9 mouse cellular contexts compared by ENCODE assay signal in the genomic region with DNA sequence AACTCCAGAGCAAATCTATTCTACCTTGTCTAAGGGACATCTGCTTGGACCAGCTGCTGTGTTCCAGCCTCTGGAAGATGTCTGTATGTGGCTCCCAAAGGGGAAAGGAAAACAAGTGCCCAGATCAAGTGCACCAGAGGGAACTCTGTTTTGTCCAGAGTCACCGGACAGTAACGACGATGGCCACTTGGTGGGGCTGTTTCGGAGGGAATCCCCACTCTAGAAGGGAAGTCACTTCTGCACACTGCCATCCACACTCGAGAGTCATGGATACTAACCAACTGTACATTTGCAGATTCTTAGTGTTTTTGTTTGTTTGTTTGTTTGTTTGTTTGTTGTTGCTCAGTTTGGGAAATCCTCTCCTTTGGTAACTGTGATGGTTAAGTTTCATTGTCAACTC. TPM values are rescaled to one million over a fixed set of nuclear protein-coding genes. Genes with fewer than 3 reads are reported as not detected.
A peak's percentile ranks its signal among the peaks of the same experiment; 100 is the strongest.
DNase-seq lines count a peak whose midpoint lies in the region; ATAC-seq and TF ChIP-seq lines count a peak whose summit lies in the region.
"Had no signal": no experiment of that assay in that cellular context is flagged by ENCODE, and none has a peak within 500 bp of the region (broad histone marks: within the 10 kb centered on the region; RNA-seq: fewer than 3 reads in every experiment).

No protein-coding gene starts in this region.

- ATAC-seq in hindbrain, embryonic 14.5 days (ENCODE audit: low FRiP score), result no peak
- ATAC-seq in hindbrain, embryonic 13.5 days (ENCODE audit: low FRiP score), result no peak
- no peak for ATAC-seq in liver, postnatal 0 days

- no peak overlapping the region for H3K4me3 ChIP-seq in hindbrain, embryonic 14.5 days (replicated peaks; ENCODE audit: low read length)
- H3K4me3 ChIP-seq in hindbrain, embryonic 13.5 days, result no peak overlapping the region
- no peak overlapping the region for H3K4me3 ChIP-seq in liver, postnatal 0 days (ENCODE audit: low read depth, low read length)
- H3K4me3 ChIP-seq in forebrain, embryonic 10.5 days, result no peak overlapping the region

- DNase-seq in hindbrain, embryonic 14.5 days (ENCODE audit: low spot score), result peak; percentile 49
- DNase-seq in thymus, postnatal 4 days, result peak; percentile 30
- DNase-seq in thymus, postnatal 10 days (ENCODE audit: low spot score in 2 of 2), result no peak
- DNase-seq in cerebellum, adult 9-10 months, result peak; percentile 6
- peak; percentile 67 for DNase-seq in liver, postnatal 0 days
- DNase-seq in MN1 (ENCODE audit: low spot score), result no peak
- DNase-seq in forebrain, embryonic 10.5 days (ENCODE audit: extremely low spot score, low spot score), result no peak

- peak; percentile 69 for TF ChIP-seq CTCF in liver, postnatal 0 days (IDR thresholded peaks at IDR 0.05; ENCODE audit: low read depth)

- no peak overlapping the region for H3K4me2 ChIP-seq in hindbrain, embryonic 14.5 days (replicated peaks)
- H3K4me2 ChIP-seq in hindbrain, embryonic 13.5 days, result no peak overlapping the region
- no peak overlapping the region for H3K4me2 ChIP-seq in liver, postnatal 0 days (ENCODE audit: low read depth, low read length)

- 42% methylated on average over 5 of the region's 5 CpGs for WGBS in hindbrain, embryonic 14.5 days
- WGBS in hindbrain, embryonic 13.5 days, result 46% methylated on average over 5 of the region's 5 CpGs
- 35% methylated on average over 5 of the region's 5 CpGs for WGBS in liver, postnatal 0 days (ENCODE audit: insufficient replicate concordance)
- WGBS in forebrain, embryonic 10.5 days, result 44% methylated on average over 5 of the region's 5 CpGs

- no peaks in the 10 kb centered on the region for H3K27me3 ChIP-seq in hindbrain, embryonic 14.5 days (ENCODE audit: control insufficient read depth, insufficient read depth, low read length)
- H3K27me3 ChIP-seq in hindbrain, embryonic 13.5 days, result no peaks in the 10 kb centered on the region
- no peaks in the 10 kb centered on the region for H3K27me3 ChIP-seq in liver, postnatal 0 days (ENCODE audit: insufficient read depth, low read length)
- H3K27me3 ChIP-seq in forebrain, embryonic 10.5 days (ENCODE audit: poor library complexity, severe bottlenecking), result no peaks in the 10 kb centered on the region

- peaks cover 6% of the 10 kb centered on the region for H3K4me1 ChIP-seq in hindbrain, embryonic 14.5 days (replicated peaks; ENCODE audit: control insufficient read depth, insufficient read depth, low read length)
- peaks cover 6% of the 10 kb centered on the region for H3K4me1 ChIP-seq in hindbrain, embryonic 13.5 days (replicated peaks)
- H3K4me1 ChIP-seq in liver, postnatal 0 days (ENCODE audit: insufficient read depth), result peaks cover 4% of the 10 kb centered on the region; the same call in 1 of the 2 replicates
- H3K4me1 ChIP-seq in forebrain, embryonic 10.5 days, result peaks cover 19% of the 10 kb centered on the region

- no peaks in the 10 kb centered on the region for H3K9me3 ChIP-seq in hindbrain, embryonic 14.5 days (ENCODE audit: control insufficient read depth, low read length)
- no peaks in the 10 kb centered on the region for H3K9me3 ChIP-seq in hindbrain, embryonic 13.5 days
- H3K9me3 ChIP-seq in liver, postnatal 0 days (ENCODE audit: low read length), result no peaks in the 10 kb centered on the region
- H3K9me3 ChIP-seq in forebrain, embryonic 10.5 days, result no peaks in the 10 kb centered on the region; the same call in 1 of the 2 replicates

- H3K36me3 ChIP-seq in hindbrain, embryonic 14.5 days (replicated peaks; ENCODE audit: control insufficient read depth, insufficient read depth), result no peaks in the 10 kb centered on the region
- H3K36me3 ChIP-seq in hindbrain, embryonic 13.5 days, result no peaks in the 10 kb centered on the region
- H3K36me3 ChIP-seq in liver, postnatal 0 days (replicated peaks; ENCODE audit: insufficient read depth, low read length), result no peaks in the 10 kb centered on the region
- no peaks in the 10 kb centered on the region for H3K36me3 ChIP-seq in forebrain, embryonic 10.5 days (replicated peaks)

- no peak overlapping the region for H3K9ac ChIP-seq in hindbrain, embryonic 14.5 days
- H3K9ac ChIP-seq in hindbrain, embryonic 13.5 days, result no peak overlapping the region
- H3K9ac ChIP-seq in liver, postnatal 0 days (replicated peaks), result no peak overlapping the region

- no peak overlapping the region for H3K27ac ChIP-seq in hindbrain, embryonic 14.5 days
- H3K27ac ChIP-seq in hindbrain, embryonic 13.5 days, result no peak overlapping the region
- H3K27ac ChIP-seq in liver, postnatal 0 days (ENCODE audit: low read depth), result 0 out of 2 replicates have a peak overlapping the region, but pooled peaks have one; percentile 16
- H3K27ac ChIP-seq in forebrain, embryonic 10.5 days, result no peak overlapping the region
- H3K27ac ChIP-seq: macrophage had no signal

- TF ChIP-seq EP300 in liver, postnatal 0 days (IDR thresholded peaks at IDR 0.05; ENCODE audit: low read depth), result no peak

RNA-seq across cellular contexts. Expression of a gene that starts 4.5 kb away (rescaled TPM):
- polyA plus RNA-seq in hindbrain, embryonic 14.5 days (2014; fragmentation: Nextera tagmentation; extraction: Ambion mirVana), result 0.25 TPM in 1 of 2 replicates, not detected in the other
- not detected in 2 replicates for polyA plus RNA-seq in hindbrain, embryonic 13.5 days (2015; fragmentation: Nextera tagmentation; extraction: Ambion mirVana)
- polyA plus RNA-seq in liver, postnatal 0 days (2015; fragmentation: Nextera tagmentation; extraction: Ambion mirVana), result 189 and 204 TPM in 2 replicates
- not detected in 2 replicates for polyA plus RNA-seq in forebrain, embryonic 10.5 days (2016; fragmentation: Nextera tagmentation; extraction: Ambion mirVana)
- polyA plus RNA-seq: macrophage had no signal

RNA-seq across cellular contexts. Expression of a gene that starts 23.8 kb away (rescaled TPM):
- polyA plus RNA-seq in hindbrain, embryonic 14.5 days (2014; fragmentation: Nextera tagmentation; extraction: Ambion mirVana), result 1.6 and 1.8 TPM in 2 replicates
- polyA plus RNA-seq in hindbrain, embryonic 13.5 days (2015; fragmentation: Nextera tagmentation; extraction: Ambion mirVana), result 1.4 and 1.6 TPM in 2 replicates
- 12.6 and 12.8 TPM in 2 replicates for polyA plus RNA-seq in liver, postnatal 0 days (2015; fragmentation: Nextera tagmentation; extraction: Ambion mirVana)
- polyA plus RNA-seq in forebrain, embryonic 10.5 days (2016; fragmentation: Nextera tagmentation; extraction: Ambion mirVana), result 0.32 and 0.42 TPM in 2 replicates

Comparison
In these comparisons a context has a peak if more than half of its experiments do, and no peak if none do; other contexts are left out.
1. DNase-seq: peak in hindbrain, embryonic 14.5 days (single experiment), thymus, postnatal 4 days (single experiment), cerebellum, adult 9-10 months (single experiment) and liver, postnatal 0 days (single experiment); none in thymus, postnatal 10 days (0 of 2), MN1 (single experiment) and forebrain, embryonic 10.5 days (single experiment).
2. RNA of a gene that starts 4.5 kb away (polyA plus RNA-seq): 189 to 204 TPM in liver, postnatal 0 days; 0.25 TPM in hindbrain, embryonic 14.5 days, not detected in hindbrain, embryonic 13.5 days and not detected in forebrain, embryonic 10.5 days; every median in the first group is over 100 times any median in the second.